ENCODE assay signal across 14 mouse cellular contexts in the genomic region with DNA sequence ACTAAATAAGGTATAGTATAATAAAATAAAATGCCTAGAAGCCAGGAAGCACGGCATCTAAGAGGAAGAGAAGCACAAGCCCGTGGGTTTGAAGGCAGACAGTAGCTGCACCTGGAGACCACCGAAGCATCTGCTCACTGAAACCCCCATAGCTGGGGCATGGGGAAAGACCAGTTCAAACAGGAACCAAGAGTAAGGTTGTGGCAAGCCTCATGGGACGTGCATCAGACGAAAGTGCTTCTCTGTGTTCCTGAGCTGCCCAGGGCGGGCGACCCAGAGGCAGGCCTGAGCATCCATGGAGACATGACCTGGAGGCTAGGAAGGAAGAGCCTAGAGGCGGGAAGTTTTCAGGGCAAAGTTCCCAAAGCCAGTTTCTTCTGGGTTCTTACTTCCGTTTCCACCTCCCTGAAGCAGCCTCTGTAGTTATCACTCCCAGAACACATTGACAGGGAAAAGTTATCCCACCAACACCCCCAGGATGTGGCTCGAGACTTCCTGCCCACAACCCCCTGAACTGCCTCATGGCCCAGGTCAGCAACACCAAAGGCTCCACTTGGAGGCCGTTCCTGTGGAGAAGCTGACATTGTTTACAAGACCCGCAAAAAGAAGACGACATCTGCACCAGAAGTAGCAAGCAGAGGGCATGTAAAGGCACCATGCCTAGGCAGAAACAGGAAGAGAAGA. TPM values are rescaled to one million over a fixed set of nuclear protein-coding genes. Genes with fewer than 3 reads are reported as not detected.
DNase-seq lines count a peak whose midpoint lies in the region; ATAC-seq and TF ChIP-seq lines count a peak whose summit lies in the region.
"Had no signal": no experiment of that assay in that cellular context is flagged by ENCODE, and none has a peak within 500 bp of the region (broad histone marks: within the 10 kb centered on the region; RNA-seq: fewer than 3 reads in every experiment).

No protein-coding gene starts in this region.

- H3K4me2 ChIP-seq in midbrain, embryonic 11.5 days: no peak overlapping the region
- no peak overlapping the region for H3K4me2 ChIP-seq in midbrain, embryonic 15.5 days
- H3K4me2 ChIP-seq in liver, embryonic 12.5 days: peak overlapping the region; percentile 16; the same call in 1 of the 2 replicates
- H3K4me2 ChIP-seq: heart, embryonic 15.5 days had no signal

- TF ChIP-seq CTCF in MEL (IDR thresholded peaks at IDR 0.05 in 2 of 3, conservative IDR thresholded peaks at IDR 0.05 in 1 of 3; ENCODE audit: control insufficient read depth in 1 of 3, insufficient read depth in 1 of 3, low read depth in 2 of 3, low read length in 3 of 3, poor library complexity in 1 of 3, severe bottlenecking in 1 of 3): no peak
- TF ChIP-seq CTCF in left cerebral cortex, adult 2 months (IDR thresholded peaks at IDR 0.05): no peak

- H3K4me3 ChIP-seq in midbrain, embryonic 11.5 days (ENCODE audit: low read depth, low read length): no peak overlapping the region
- no peak overlapping the region for H3K4me3 ChIP-seq in midbrain, embryonic 15.5 days
- H3K4me3 ChIP-seq in MEL (ENCODE audit: control insufficient read depth in 1 of 2, insufficient read depth in 1 of 2, low read depth in 2 of 2, low read length in 2 of 2): no peak overlapping the region
- no peak overlapping the region for H3K4me3 ChIP-seq in liver, embryonic 12.5 days
- H3K4me3 ChIP-seq in left cerebral cortex, adult 2 months: no peak overlapping the region
- H3K4me3 ChIP-seq: heart, embryonic 15.5 days had no signal

- no peak for TF ChIP-seq RAD21 in MEL (IDR thresholded peaks at IDR 0.05; ENCODE audit: low read depth, low read length)

- H3K27ac ChIP-seq in midbrain, embryonic 11.5 days (ENCODE audit: low read depth, low read length): no peak overlapping the region
- no peak overlapping the region for H3K27ac ChIP-seq in midbrain, embryonic 15.5 days
- H3K27ac ChIP-seq in MEL (ENCODE audit: control insufficient read depth, low read depth, low read length): no peak overlapping the region
- H3K27ac ChIP-seq in liver, embryonic 12.5 days: 0 out of 2 replicates have a peak overlapping the region, but pooled peaks have one; percentile 6
- H3K27ac ChIP-seq in left cerebral cortex, adult 2 months: no peak overlapping the region
- H3K27ac ChIP-seq: heart, embryonic 15.5 days; stomach, postnatal 0 days had no signal

- no peak for ATAC-seq in midbrain, embryonic 11.5 days (ENCODE audit: low FRiP score)
- no peak for ATAC-seq in midbrain, embryonic 15.5 days (replicated peaks)
- ATAC-seq in liver, embryonic 12.5 days: peak; percentile 44
- ATAC-seq: CD4-positive, CD25-positive, alpha-beta regulatory T cell, adult 4 months; Patski had no signal

- no peak for TF ChIP-seq POLR2A in MEL (IDR thresholded peaks at IDR 0.05; ENCODE audit: control insufficient read depth in 1 of 2, insufficient read depth in 1 of 2, low read depth in 1 of 2, low read length in 2 of 2, poor library complexity in 1 of 2)

- intact Hi-C loops in left cerebral cortex, adult 2 months (cut with DNase I): no loop called here

- no peaks in the 10 kb centered on the region for H3K27me3 ChIP-seq in midbrain, embryonic 11.5 days (ENCODE audit: control insufficient read depth, insufficient read depth, low read length)
- no peaks in the 10 kb centered on the region for H3K27me3 ChIP-seq in midbrain, embryonic 15.5 days (replicated peaks)
- no peaks in the 10 kb centered on the region; a peak in 3 of 4 replicates for H3K27me3 ChIP-seq in MEL (ENCODE audit: control insufficient read depth in 1 of 2, insufficient read depth in 2 of 2, low read length in 2 of 2)
- no peaks in the 10 kb centered on the region for H3K27me3 ChIP-seq in liver, embryonic 12.5 days (replicated peaks)
- H3K27me3 ChIP-seq: heart, embryonic 15.5 days had no signal

- no peaks in the 10 kb centered on the region for H3K9me3 ChIP-seq in midbrain, embryonic 11.5 days (ENCODE audit: control insufficient read depth, low read length)
- H3K9me3 ChIP-seq in midbrain, embryonic 15.5 days: no peaks in the 10 kb centered on the region
- no peaks in the 10 kb centered on the region for H3K9me3 ChIP-seq in MEL (replicated peaks; ENCODE audit: insufficient read depth, low read length)
- H3K9me3 ChIP-seq in liver, embryonic 12.5 days (replicated peaks): no peaks in the 10 kb centered on the region
- H3K9me3 ChIP-seq: heart, embryonic 15.5 days had no signal

- no peaks in the 10 kb centered on the region for H3K79me2 ChIP-seq in MEL (ENCODE audit: control insufficient read depth, insufficient read depth, low read length, poor library complexity)

- peak; percentile 69 for DNase-seq in midbrain, embryonic 11.5 days (ENCODE audit: low spot score, missing footprints)
- DNase-seq in MEL (ENCODE audit: low read depth, low spot score): peak; percentile 5
- peak; percentile 42 for DNase-seq in thymus, postnatal 0 days (ENCODE audit: low spot score)
- DNase-seq in left cerebral cortex, adult 2 months (ENCODE audit: extremely low spot score in 1 of 2, low spot score in 2 of 2): no peak
- no peak for DNase-seq in frontal cortex, postnatal 10 days (ENCODE audit: low spot score in 2 of 2)
- DNase-seq in cerebellum, postnatal 4 days (ENCODE audit: low spot score in 2 of 2): no peak
- DNase-seq: cerebellum, postnatal 10 days; lung, postnatal 4 days had no signal

- 79% methylated on average over 13 of the region's 13 CpGs for WGBS in midbrain, embryonic 11.5 days
- WGBS in midbrain, embryonic 15.5 days: 85% methylated on average over 13 of the region's 13 CpGs
- WGBS in liver, embryonic 12.5 days (ENCODE audit: insufficient replicate concordance): 17% methylated on average over 13 of the region's 13 CpGs

- TF ChIP-seq EP300 in MEL (IDR thresholded peaks at IDR 0.05; ENCODE audit: low read depth in 1 of 2, low read length in 2 of 2): no peak

- H3K4me1 ChIP-seq in midbrain, embryonic 11.5 days (ENCODE audit: control insufficient read depth, insufficient read depth, low read length): peaks cover 11% of the 10 kb centered on the region
- H3K4me1 ChIP-seq in midbrain, embryonic 15.5 days: peaks cover 23% of the 10 kb centered on the region
- H3K4me1 ChIP-seq in MEL (ENCODE audit: control insufficient read depth in 1 of 2, insufficient read depth in 2 of 2, low read length in 2 of 2): no peaks in the 10 kb centered on the region; a peak in 1 of 4 replicates
- peaks cover 20% of the 10 kb centered on the region for H3K4me1 ChIP-seq in liver, embryonic 12.5 days

- no peaks in the 10 kb centered on the region for H3K36me3 ChIP-seq in midbrain, embryonic 11.5 days (ENCODE audit: control insufficient read depth, insufficient read depth, low read length)
- no peaks in the 10 kb centered on the region for H3K36me3 ChIP-seq in midbrain, embryonic 15.5 days (replicated peaks)
- H3K36me3 ChIP-seq in MEL (ENCODE audit: control insufficient read depth in 1 of 2, insufficient read depth in 2 of 2, low read length in 2 of 2): no peaks in the 10 kb centered on the region
- no peaks in the 10 kb centered on the region for H3K36me3 ChIP-seq in liver, embryonic 12.5 days
- H3K36me3 ChIP-seq: heart, embryonic 15.5 days had no signal

- H3K9ac ChIP-seq in midbrain, embryonic 11.5 days (ENCODE audit: low read length): no peak overlapping the region
- H3K9ac ChIP-seq in midbrain, embryonic 15.5 days: no peak overlapping the region
- no peak overlapping the region for H3K9ac ChIP-seq in MEL (ENCODE audit: control insufficient read depth, low read depth, low read length, poor library complexity, severe bottlenecking)
- no peak overlapping the region for H3K9ac ChIP-seq in liver, embryonic 12.5 days
- H3K9ac ChIP-seq: heart, embryonic 15.5 days had no signal

TF ChIP-seq in MEL, 35 proteins besides CTCF, POLR2A, EP300 and RAD21:
- TF ChIP-seq ELF1 (IDR thresholded peaks at IDR 0.05; ENCODE audit: low read depth, low read length) (no peak), TAL1 (IDR thresholded peaks at IDR 0.05; ENCODE audit: low read length) (peak; percentile 37), HCFC1 (IDR thresholded peaks at IDR 0.05; ENCODE audit: low read depth, low read length) (no peak)

RNA-seq across cellular contexts. Expression of a gene that starts 16.8 kb away (rescaled TPM):
- 41.1 and 43.1 TPM in 2 replicates for polyA plus RNA-seq in midbrain, embryonic 11.5 days (2014; fragmentation: Nextera tagmentation; extraction: Ambion mirVana)
- 63.5 and 71.5 TPM in 2 replicates for polyA plus RNA-seq in midbrain, embryonic 15.5 days (2015; fragmentation: Nextera tagmentation; extraction: Ambion mirVana)
- total RNA-seq in MEL (2012; rRNA removed): not detected in 2 replicates
- polyA plus RNA-seq in MEL (2012; ENCODE audit: insufficient read depth in 1 of 2, insufficient read length in 2 of 2, low read depth in 1 of 2, low replicate concordance in 2 of 2, missing spikeins in 1 of 2): not detected
- 0.79 and 1.3 TPM in 2 replicates for polyA plus RNA-seq in liver, embryonic 12.5 days (2016; fragmentation: Nextera tagmentation; extraction: Ambion mirVana)
- polyA plus RNA-seq in thymus, postnatal 0 days (2015; fragmentation: Nextera tagmentation; extraction: Ambion mirVana): 0.81 and 0.96 TPM in 2 replicates
- 10 to 100 TPM; 18.0 to 20.0 TPM for total RNA-seq in left cerebral cortex, adult 2 months (2021)
- polyA plus RNA-seq: Patski had no signal

Comparison
In these comparisons a context has a peak if more than half of its experiments do, and no peak if none do; other contexts are left out.
1. DNase-seq: peak in midbrain, embryonic 11.5 days (single experiment), MEL (single experiment) and thymus, postnatal 0 days (single experiment); none in left cerebral cortex, adult 2 months (0 of 2), frontal cortex, postnatal 10 days (0 of 2) and cerebellum, postnatal 4 days (0 of 2).
2. RNA of a gene that starts 16.8 kb away (polyA plus RNA-seq): 63.5 to 71.5 TPM in midbrain, embryonic 15.5 days and 41.1 to 43.1 TPM in midbrain, embryonic 11.5 days; 0.79 to 1.3 TPM in liver, embryonic 12.5 days, 0.81 to 0.96 TPM in thymus, postnatal 0 days and not detected in MEL; every median in the first group is over 10 times any median in the second.